Mouse (Mus musculus) gastrocnemius, postnatal 4 days (tissue): Measurements from ENCODE around the gene Rhbdl1. TPM values are rescaled to one million over a fixed set of nuclear protein-coding genes. Genes with fewer than 3 reads are reported as not detected.

Experiments
- DNase-seq, 2 experiments: peaks; one replicate each; pipeline ENCODE4 v3.0.0; 2021 to 2022; ENCODE audit warnings: low spot score in 2 of 2, mixed read lengths in 2 of 2
- microRNA-seq: library from miRNA; unstranded; fragments of <30 nt; microRNA quantifications from one replicate; pipeline ENCODE4 v1.2.0, GENCODE M21; 2021
- total RNA-seq, 2 experiments: library from RNA; stranded (reverse); gene quantifications; 2 replicates each; pipeline ENCODE4 v1.2.3; 2021

The Rhbdl1 gene
- total RNA-seq, 2 experiments from 2014 or later = 7.6 to 10.0 TPM

GRCm38 (mm10) chr17:25796211-25796771 lies 40.8 kb downstream of the Rhbdl1 start:
- peak in 1 of 2 experiments; percentile 41 for DNase-seq

GRCm38 (mm10) chr17:25795609-25796092 lies 41.4 kb downstream of the Rhbdl1 start, which contains the start of gene AC134908.4:
Gene AC134908.4, minus strand, starts transcription at chr17:25795659.
- DNase-seq = no peak

- DNase-seq = no peak
Observed at GRCm38 (mm10) chr17:25794998-25795397, 42.1 kb downstream of the Rhbdl1 start.

- no peak for DNase-seq
Observed at GRCm38 (mm10) chr17:25794197-25794596, 42.9 kb downstream of the Rhbdl1 start.

- peak; percentile 68 to 83 for DNase-seq
Observed at GRCm38 (mm10) chr17:25792615-25793014, 44.5 kb downstream of the Rhbdl1 start, which contains the start of gene Fam173a. Gene Fam173a, minus strand, starts transcription at chr17:25792901.

- peak; percentile 64 to 85 for DNase-seq
Observed at GRCm38 (mm10) chr17:25791843-25792527, 45.1 kb downstream of the Rhbdl1 start.

GRCm38 (mm10) chr17:25791320-25791842 lies 45.7 kb downstream of the Rhbdl1 start:
- no peak for DNase-seq

GRCm38 (mm10) chr17:25786781-25787504 lies 50.2 kb downstream of the Rhbdl1 start:
- DNase-seq = no peak

- no peak for DNase-seq
Observed at GRCm38 (mm10) chr17:25786280-25786679, 50.8 kb downstream of the Rhbdl1 start, which contains the start of gene Ccdc78. Gene Ccdc78, plus strand, starts transcription at chr17:25786580.

GRCm38 (mm10) chr17:25785281-25785745 lies 51.8 kb downstream of the Rhbdl1 start, which contains the start of gene Haghl:
Gene Haghl, minus strand, starts transcription at chr17:25785673.
- peak; percentile 88 to 97 for DNase-seq

Small RNA genes lying within 50 kb of the gene (microRNA-seq; reads per million reads assigned to microRNA genes)
- 1.5 reads per million for gene Mir3082

Other genes starting within 250 kb of the Rhbdl1 start
- gene Gng13, start 120.1 kb downstream of the Rhbdl1 start, total RNA-seq = not detected
- 1 to 10 TPM; 7.7 to 8.6 TPM for gene Chtf18, start 109.9 kb downstream of the Rhbdl1 start, total RNA-seq
- 1 to 10 TPM; 7.9 to 8.1 TPM for gene Rpusd1, start 109.6 kb downstream of the Rhbdl1 start, total RNA-seq
- not detected for gene Mslnl, start 101.3 kb downstream of the Rhbdl1 start, total RNA-seq
- gene Msln, start 82.9 kb downstream of the Rhbdl1 start, total RNA-seq = under 1 TPM; 0.44 to 0.49 TPM
- gene Narfl, start 63.5 kb downstream of the Rhbdl1 start, total RNA-seq = 10 to 100 TPM; 29.0 to 31.3 TPM
- 10 to 100 TPM; 31.3 to 32.5 TPM for gene Haghl, start 51.6 kb downstream of the Rhbdl1 start, total RNA-seq
- not detected for gene Ccdc78, start 50.7 kb downstream of the Rhbdl1 start, total RNA-seq
- 10 to 100 TPM; 45.6 to 45.8 TPM for gene Fam173a, start 44.4 kb downstream of the Rhbdl1 start, total RNA-seq
- gene AC134908.4, start 41.6 kb downstream of the Rhbdl1 start, total RNA-seq = under 1 TPM in 1 of 2 experiments, not detected in 1; 0.75 TPM
- gene Metrn, start 40.2 kb downstream of the Rhbdl1 start, total RNA-seq = 10 to 100 TPM; 46.3 to 51.6 TPM
- gene Fbxl16, start 28.2 kb downstream of the Rhbdl1 start, total RNA-seq = 1 to 10 TPM; 1.4 to 2.0 TPM
- gene Wdr24, start 13.7 kb downstream of the Rhbdl1 start, total RNA-seq = 10 to 100 TPM; 12.2 to 13.7 TPM
- gene Jmjd8, start 8.4 kb downstream of the Rhbdl1 start, total RNA-seq = 10 to 100 TPM; 31.6 to 32.4 TPM
- gene Stub1, start 3.9 kb downstream of the Rhbdl1 start, total RNA-seq = 100 to 1,000 TPM; 116 to 134 TPM
- 1 to 10 TPM; 5.4 to 7.6 TPM for gene Gm20683, start 4.5 kb upstream of the Rhbdl1 start, total RNA-seq
- gene Rhot2, start 7.6 kb upstream of the Rhbdl1 start, total RNA-seq = 10 to 100 TPM; 34.9 to 41.5 TPM
- gene Wdr90, start 24.2 kb upstream of the Rhbdl1 start, total RNA-seq = 10 to 100 TPM; 11.7 to 12.0 TPM
- 10 to 100 TPM; 46.1 to 48.6 TPM for gene Mcrip2, start 31.5 kb upstream of the Rhbdl1 start, total RNA-seq
- gene Mettl26, start 37.8 kb upstream of the Rhbdl1 start, total RNA-seq = 10 to 100 TPM; 20.0 to 21.3 TPM
- gene Wfikkn1, start 43.6 kb upstream of the Rhbdl1 start, total RNA-seq = 1 to 10 TPM in 1 of 2 experiments, under 1 TPM in 1; 0.88 to 1.4 TPM
- gene Rab40c, start 82.4 kb upstream of the Rhbdl1 start, total RNA-seq = 10 to 100 TPM; 15.1 to 17.2 TPM
- 10 to 100 TPM; 46.7 to 50.8 TPM for gene Pigq, start 107.6 kb upstream of the Rhbdl1 start, total RNA-seq
- gene Nhlrc4, start 107.7 kb upstream of the Rhbdl1 start, total RNA-seq = not detected
- gene A930017K11Rik, start 115.3 kb upstream of the Rhbdl1 start, total RNA-seq = not detected
- gene Capn15, start 148.5 kb upstream of the Rhbdl1 start, total RNA-seq = 10 to 100 TPM; 14.2 to 14.5 TPM
- 10 to 100 TPM; 36.8 to 41.4 TPM for gene Rab11fip3, start 232.3 kb upstream of the Rhbdl1 start, total RNA-seq